Mouse (Mus musculus): Measurements from ENCODE around the gene Nfkbid.

- TF ChIP-seq CTCF (IDR thresholded peaks at IDR 0.05; ENCODE audit: extremely low read depth, insufficient read depth, low read length) = peak; percentile 74
- TF ChIP-seq POLR2A (IDR thresholded peaks at IDR 0.05; ENCODE audit: extremely low read depth, insufficient read depth, low read length) = no peak
Observed at GRCm38 (mm10) chr7:30440697-30441096, 19.2 kb downstream of the Nfkbid start.

All from cortical plate, adult 2 months (tissue).